Mouse (Mus musculus) myocyte (in vitro differentiated cells): ENCODE data around the gene Padi6.

Experiments
- CEBPB ChIP-seq: IDR thresholded peaks from 2 replicates; pipeline ENCODE4 v1.6.1; 2011; ENCODE audit warnings: mild to moderate bottlenecking, moderate library complexity; ENCODE audit not compliant: poor library complexity, insufficient read depth, severe bottlenecking
- MAX ChIP-seq: IDR thresholded peaks from one replicate; pipeline ENCODE4 v1.6.1; 2011; ENCODE audit warnings: low read depth, mild to moderate bottlenecking, control low read depth
- MYOD1 ChIP-seq, 3 experiments: IDR thresholded peaks; one replicate each; pipeline ENCODE4 v1.6.1; 2011; ENCODE audit warnings: control low read depth in 2 of 3, low read depth in 2 of 3, mild to moderate bottlenecking in 2 of 3, moderate library complexity in 1 of 3; ENCODE audit not compliant: insufficient read length in 2 of 3, control insufficient read depth in 1 of 3
- MYOG ChIP-seq, 3 experiments: IDR thresholded peaks; one replicate each; pipeline ENCODE4 v1.6.1; 2011; ENCODE audit warnings: control low read depth in 2 of 3, low read depth in 2 of 3, mild to moderate bottlenecking in 2 of 3; ENCODE audit not compliant: insufficient read length in 2 of 3, control insufficient read depth in 1 of 3, insufficient read depth in 1 of 3
- POLR2A ChIP-seq: IDR thresholded peaks from one replicate; pipeline ENCODE4 v1.6.1; 2011; ENCODE audit warnings: low read depth, mild to moderate bottlenecking, control low read depth, moderate library complexity; ENCODE audit not compliant: insufficient read length
- POLR2AphosphoS2 ChIP-seq: IDR thresholded peaks from one replicate; pipeline ENCODE4 v1.6.1; 2011; ENCODE audit warnings: low read depth, control low read depth; ENCODE audit not compliant: insufficient read length
- SRF ChIP-seq: IDR thresholded peaks from one replicate; pipeline ENCODE4 v1.6.1; 2011; ENCODE audit warnings: low read depth; ENCODE audit not compliant: control insufficient read depth, insufficient read length
- TCF12 ChIP-seq: IDR thresholded peaks from one replicate; pipeline ENCODE4 v1.6.1; 2011; ENCODE audit warnings: mild to moderate bottlenecking, control low read depth; ENCODE audit not compliant: poor library complexity, insufficient read depth, severe bottlenecking
- TCF3 ChIP-seq: IDR thresholded peaks from one replicate; pipeline ENCODE4 v1.6.1; 2011; ENCODE audit warnings: low read depth, control low read depth; ENCODE audit not compliant: insufficient read length
- USF1 ChIP-seq: IDR thresholded peaks from one replicate; pipeline ENCODE4 v1.6.1; 2011; ENCODE audit warnings: low read depth, mild to moderate bottlenecking, control low read depth, moderate library complexity

- TF ChIP-seq POLR2A (no peak), POLR2AphosphoS2 (no peak), MYOD1 (IDR thresholded peaks at IDR 0.05; ENCODE audit: control insufficient read depth in 1 of 3, insufficient read length in 2 of 3, low read depth in 2 of 3) (no peak), CEBPB (no peak), SRF (no peak), MAX (no peak), MYOG (IDR thresholded peaks at IDR 0.05; ENCODE audit: control insufficient read depth in 1 of 3, insufficient read depth in 1 of 3, insufficient read length in 2 of 3, low read depth in 2 of 3) (no peak), TCF3 (no peak), USF1 (no peak), TCF12 (no peak)
Measured at GRCm38 (mm10) chr4:140695146-140695545, 47.3 kb downstream of the Padi6 start.
